Mouse (Mus musculus) colon, adult 2 months (tissue): ENCODE data around the gene Cyth1. TPM values are rescaled to one million over a fixed set of nuclear protein-coding genes. Genes with fewer than 3 reads are reported as not detected.

Experiments
- polyA plus RNA-seq: library from polyadenylated mRNA; depleted of rRNA; stranded (reverse); fragments of >200 nt; gene quantifications from 2 replicates; pipeline ENCODE4 v1.2.3, GENCODE M21; 2012; rRNA removed

Cyth1 gene
- 27.0 and 28.0 TPM in 2 replicates for polyA plus RNA-seq

GRCm38 (mm10) chr11:118248150-118249011 lies at the start of gene Cyth1:
Gene Cyth1, minus strand, starts transcription at chr11:118248592.

GRCm38 (mm10) chr11:118289999-118290889 lies 41.9 kb upstream of the Cyth1 start, which contains the start of gene Usp36:
Gene Usp36, minus strand, starts transcription at chr11:118290244.

GRCm38 (mm10) chr11:118130534-118130933 lies 117.9 kb downstream of the Cyth1 start, which contains the start of gene Dnah17:
Gene Dnah17, minus strand, starts transcription at chr11:118130634.

Other genes with a start within 250 kb of the Cyth1 start
- 0.05 and 0.06 TPM in 2 replicates for gene Dnah17, start 118.0 kb downstream of the Cyth1 start, polyA plus RNA-seq
- 14.0 and 22.6 TPM in 2 replicates for gene Usp36, start 41.7 kb upstream of the Cyth1 start, polyA plus RNA-seq
- 0.07 and 0.20 TPM in 2 replicates for gene Cep295nl, start 93.9 kb upstream of the Cyth1 start, polyA plus RNA-seq
- 102 TPM in 2 replicates for gene Timp2, start 107.1 kb upstream of the Cyth1 start, polyA plus RNA-seq
- gene Lgals3bp, start 153.5 kb upstream of the Cyth1 start, polyA plus RNA-seq: 251 and 312 TPM in 2 replicates
- gene Cant1, start 170.5 kb upstream of the Cyth1 start, polyA plus RNA-seq: 251 and 300 TPM in 2 replicates
- 10.2 and 10.5 TPM in 2 replicates for gene C1qtnf1, start 179.6 kb upstream of the Cyth1 start, polyA plus RNA-seq
- gene Engase, start 228.2 kb upstream of the Cyth1 start, polyA plus RNA-seq: 32.4 and 44.6 TPM in 2 replicates